7 mouse cellular contexts compared by ENCODE assay signal in genomic region chr1:162548917-162549613, GRCm38 (mm10). TPM values are rescaled to one million over a fixed set of nuclear protein-coding genes. Genes with fewer than 3 reads are reported as not detected.
DNase-seq lines count a peak whose midpoint lies in the region; ATAC-seq and TF ChIP-seq lines count a peak whose summit lies in the region.

No protein-coding gene starts in this region.

- peak overlapping the region; percentile 59 for H3K9ac ChIP-seq in lung, embryonic 14.5 days
- peak overlapping the region; percentile 50; the same call in 1 of the 2 replicates for H3K9ac ChIP-seq in embryonic facial prominence, embryonic 15.5 days

- 0 out of 2 replicates have a peak, but pooled peaks cover 5% of the 10 kb centered on the region for H3K4me1 ChIP-seq in lung, embryonic 14.5 days (ENCODE audit: insufficient read depth)
- H3K4me1 ChIP-seq in embryonic facial prominence, embryonic 15.5 days: peaks cover 14% of the 10 kb centered on the region
- peaks cover 15% of the 10 kb centered on the region for H3K4me1 ChIP-seq in limb, embryonic 10.5 days
- peaks cover 5% of the 10 kb centered on the region for H3K4me1 ChIP-seq in olfactory bulb, adult 2 months (ENCODE audit: control insufficient read depth, insufficient read depth, low read length)

- H3K27ac ChIP-seq in lung, embryonic 14.5 days (ENCODE audit: low read depth): peak overlapping the region; percentile 37; the same call in 1 of the 2 replicates
- H3K27ac ChIP-seq in embryonic facial prominence, embryonic 15.5 days (replicated peaks): peak overlapping the region; percentile 84
- peak overlapping the region; percentile 82 for H3K27ac ChIP-seq in limb, embryonic 10.5 days
- H3K27ac ChIP-seq in olfactory bulb, adult 2 months (ENCODE audit: insufficient read depth, low read depth, low read length): peak overlapping the region; percentile 60; the same call in 1 of the 2 replicates

- H3K9me3 ChIP-seq in lung, embryonic 14.5 days (ENCODE audit: low read depth, low read length): no peaks in the 10 kb centered on the region
- H3K9me3 ChIP-seq in embryonic facial prominence, embryonic 15.5 days (replicated peaks): no peaks in the 10 kb centered on the region
- no peaks in the 10 kb centered on the region for H3K9me3 ChIP-seq in limb, embryonic 10.5 days (replicated peaks)

- peak overlapping the region; percentile 77 for H3K4me3 ChIP-seq in lung, embryonic 14.5 days (ENCODE audit: low read depth, low read length)
- peak overlapping the region; percentile 78 for H3K4me3 ChIP-seq in embryonic facial prominence, embryonic 15.5 days (replicated peaks)
- H3K4me3 ChIP-seq in limb, embryonic 10.5 days: peak overlapping the region; percentile 77
- no peak overlapping the region for H3K4me3 ChIP-seq in olfactory bulb, adult 2 months (ENCODE audit: insufficient read depth, low read depth, low read length)

- no peak for TF ChIP-seq POLR2A in olfactory bulb, adult 2 months (IDR thresholded peaks at IDR 0.05; ENCODE audit: insufficient read depth, low read depth, low read length)

- no peaks in the 10 kb centered on the region for H3K27me3 ChIP-seq in lung, embryonic 14.5 days (ENCODE audit: insufficient read depth, low read length)
- no peaks in the 10 kb centered on the region for H3K27me3 ChIP-seq in embryonic facial prominence, embryonic 15.5 days
- no peaks in the 10 kb centered on the region for H3K27me3 ChIP-seq in limb, embryonic 10.5 days (ENCODE audit: low read depth, poor library complexity, severe bottlenecking)

- H3K4me2 ChIP-seq in lung, embryonic 14.5 days: peak overlapping the region; percentile 89
- peak overlapping the region; percentile 89 for H3K4me2 ChIP-seq in embryonic facial prominence, embryonic 15.5 days (replicated peaks)

- TF ChIP-seq CTCF in lung, embryonic 14.5 days (IDR thresholded peaks at IDR 0.05; ENCODE audit: low read depth): no peak
- no peak for TF ChIP-seq CTCF in olfactory bulb, adult 2 months (IDR thresholded peaks at IDR 0.05; ENCODE audit: insufficient read depth, low read depth, low read length)

- ATAC-seq in lung, embryonic 14.5 days (ENCODE audit: insufficient read depth): no peak
- no peak for ATAC-seq in embryonic facial prominence, embryonic 15.5 days (ENCODE audit: insufficient number of reproducible peaks, low FRiP score, low TSS enrichment, low read depth)

- H3K36me3 ChIP-seq in lung, embryonic 14.5 days (ENCODE audit: insufficient read depth): peaks cover 26% of the 10 kb centered on the region
- peaks cover 22% of the 10 kb centered on the region for H3K36me3 ChIP-seq in embryonic facial prominence, embryonic 15.5 days
- H3K36me3 ChIP-seq in limb, embryonic 10.5 days: peaks cover 25% of the 10 kb centered on the region

- 60% methylated on average over 10 of the region's 10 CpGs for WGBS in lung, embryonic 14.5 days
- WGBS in embryonic facial prominence, embryonic 15.5 days: 59% methylated on average over 10 of the region's 10 CpGs
- WGBS in limb, embryonic 10.5 days: 73% methylated on average over 10 of the region's 10 CpGs
- WGBS in olfactory bulb, adult 2 months: 40% methylated on average over 10 of the region's 10 CpGs

- no peak for DNase-seq in lung, embryonic 14.5 days
- DNase-seq in lung, postnatal 36 days: no peak
- DNase-seq in limb, embryonic 10.5 days (ENCODE audit: low spot score): no peak
- no peak for DNase-seq in urinary bladder, postnatal 14 days (ENCODE audit: low spot score)
- no peak for DNase-seq in frontal cortex, adult 2 months (ENCODE audit: extremely low spot score in 1 of 2, low spot score in 1 of 2)

RNA-seq across cellular contexts. Expression of gene Mettl13, which starts 0.7 kb away (rescaled TPM):
- polyA plus RNA-seq in lung, embryonic 14.5 days (2014; fragmentation: Nextera tagmentation; extraction: Ambion mirVana): 19.8 and 20.9 TPM in 2 replicates
- 23.4 and 25.4 TPM in 2 replicates for polyA plus RNA-seq in embryonic facial prominence, embryonic 15.5 days (2015; fragmentation: Nextera tagmentation; extraction: Ambion mirVana)
- 35.0 and 37.0 TPM in 2 replicates for polyA plus RNA-seq in limb, embryonic 10.5 days (2016; fragmentation: Nextera tagmentation; extraction: Ambion mirVana)
- not detected in 2 replicates for polyA plus RNA-seq in olfactory bulb, adult 2 months (2012; ENCODE audit: insufficient read depth, insufficient read length, low replicate concordance, missing spikeins)
- 10.1 TPM in 2 replicates for polyA plus RNA-seq in frontal cortex, adult 2 months (2012; rRNA removed)

RNA-seq across cellular contexts. Expression of gene Vamp4, which starts 21.2 kb away (rescaled TPM):
- 48.3 and 48.4 TPM in 2 replicates for polyA plus RNA-seq in lung, embryonic 14.5 days (2014; fragmentation: Nextera tagmentation; extraction: Ambion mirVana)
- 76.2 and 82.9 TPM in 2 replicates for polyA plus RNA-seq in embryonic facial prominence, embryonic 15.5 days (2015; fragmentation: Nextera tagmentation; extraction: Ambion mirVana)
- 46.1 and 50.7 TPM in 2 replicates for polyA plus RNA-seq in limb, embryonic 10.5 days (2016; fragmentation: Nextera tagmentation; extraction: Ambion mirVana)
- polyA plus RNA-seq in olfactory bulb, adult 2 months (2012; ENCODE audit: insufficient read depth, insufficient read length, low replicate concordance, missing spikeins): not detected in 2 replicates
- polyA plus RNA-seq in frontal cortex, adult 2 months (2012; rRNA removed): 84.4 and 85.5 TPM in 2 replicates

Comparison
In these comparisons a context has a peak if more than half of its experiments do, and no peak if none do; other contexts are left out.
1. RNA of gene Vamp4, which starts 21.2 kb away (polyA plus RNA-seq): 84.4 to 85.5 TPM in frontal cortex, adult 2 months, 76.2 to 82.9 TPM in embryonic facial prominence, embryonic 15.5 days, 46.1 to 50.7 TPM in limb, embryonic 10.5 days and 48.3 to 48.4 TPM in lung, embryonic 14.5 days; not detected in olfactory bulb, adult 2 months; every median in the first group is over 10 times any median in the second.
2. Peak in every context shown above with its lines, with median percentiles within 50 percentile points of each other: H3K27ac ChIP-seq.